Mouse (Mus musculus) stomach, postnatal 0 days (tissue): ENCODE measurements around the gene Smg9. TPM values are rescaled to one million over a fixed set of nuclear protein-coding genes. Genes with fewer than 3 reads are reported as not detected.

Experiments used
- ATAC-seq: fragments of 200-750 bp; cut with Nextera tagmentation; 2 replicates; pipeline ENCODE4 v1.8.0; 2017; ENCODE audit not compliant: low FRiP score, low TSS enrichment
- DNase-seq: peaks from one replicate; pipeline ENCODE4 v3.0.0-alpha.2; 2016; ENCODE audit warnings: low spot score
- H3K27ac ChIP-seq: fragments of 300-500 bp; sonication (generic); replicated peaks from 2 replicates; pipeline ENCODE4 v1.5.1; 2014; ENCODE audit warnings: mild to moderate bottlenecking, control low read depth
- H3K27me3 ChIP-seq: fragments of 300-500 bp; sonication (generic); 2 replicates; pipeline ENCODE4 v1.6.1; 2014; ENCODE audit warnings: low read length; ENCODE audit not compliant: control insufficient read depth, insufficient read depth
- H3K36me3 ChIP-seq: fragments of 300-500 bp; sonication (generic); 2 replicates; pipeline ENCODE4 v1.6.1; 2014; ENCODE audit warnings: low read length, mixed read lengths; ENCODE audit not compliant: control insufficient read depth, insufficient read depth
- H3K4me1 ChIP-seq: fragments of 300-500 bp; sonication (generic); replicated peaks from 2 replicates; pipeline ENCODE4 v1.6.1; 2014; ENCODE audit warnings: antibody characterized with exemption; ENCODE audit not compliant: control insufficient read depth, insufficient read depth
- H3K4me2 ChIP-seq: fragments of 300-500 bp; sonication (generic); replicated peaks from 2 replicates; pipeline ENCODE4 v1.6.1; 2014; ENCODE audit warnings: low read depth, mild to moderate bottlenecking, control low read depth, moderate library complexity
- H3K4me3 ChIP-seq: fragments of 300-500 bp; sonication (generic); 2 replicates; pipeline ENCODE4 v1.5.1; 2014; ENCODE audit warnings: low read depth, low read length, control low read depth
- H3K9ac ChIP-seq: fragments of 300-500 bp; sonication (generic); 2 replicates; pipeline ENCODE4 v1.6.1; 2014; ENCODE audit warnings: mild to moderate bottlenecking, low read length, control low read depth, mixed read lengths
- H3K9me3 ChIP-seq: fragments of 300-500 bp; sonication (generic); 2 replicates; pipeline ENCODE4 v1.6.1; 2016; ENCODE audit warnings: low read length; ENCODE audit not compliant: control insufficient read depth
- CTCF ChIP-seq: IDR thresholded peaks from 2 replicates; pipeline ENCODE4 v1.5.1; 2016; ENCODE audit warnings: antibody characterized with exemption, low read depth, mild to moderate bottlenecking, moderate library complexity
- EP300 ChIP-seq: optimal IDR thresholded peaks from 2 replicates; pipeline ENCODE3; 2016; ENCODE audit warnings: antibody characterized with exemption
- WGBS: fragments of 180-500 bp; shearing (Covaris S2); extraction: QIAGEN DNeasy Blood & Tissue Kit; methylation state at CpG from one replicate; pipeline ENCODE4 v1.1.7; 2014; 5-methylcytosine and 5-hydroxymethylcytosine counted together
- polyA plus RNA-seq: library from polyadenylated mRNA; unstranded; fragments of >200 nt; fragmentation: Nextera tagmentation; extraction: Ambion mirVana; gene quantifications from 2 replicates; pipeline ENCODE4 v1.2.1, GENCODE M21; 2015

Smg9 gene
- polyA plus RNA-seq, 1 experiment from 2014 or later = 14.1 TPM

DNA sequence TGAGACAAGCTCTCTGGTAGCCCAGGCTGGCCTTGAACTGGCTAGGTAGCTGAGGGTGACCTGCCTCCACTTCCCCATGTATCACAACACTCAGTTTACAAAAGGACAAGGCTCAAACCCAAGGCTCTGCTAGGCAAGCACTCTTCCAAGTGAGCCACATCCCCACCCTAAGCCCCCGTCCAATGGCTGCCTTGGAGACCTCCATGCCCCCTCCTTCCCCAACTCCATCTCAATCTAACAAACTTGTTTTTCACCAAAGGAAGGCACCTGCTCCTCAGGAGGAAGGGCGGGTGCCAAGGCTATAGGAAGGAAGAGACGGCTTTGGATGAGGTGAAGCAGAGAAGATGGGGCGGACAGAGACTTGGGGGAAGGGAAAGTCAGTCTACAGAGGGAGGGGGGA is 26.6 kb upstream of the Smg9 start:
- H3K9ac ChIP-seq = no peak overlapping the region
- no peak for ATAC-seq

DNA sequence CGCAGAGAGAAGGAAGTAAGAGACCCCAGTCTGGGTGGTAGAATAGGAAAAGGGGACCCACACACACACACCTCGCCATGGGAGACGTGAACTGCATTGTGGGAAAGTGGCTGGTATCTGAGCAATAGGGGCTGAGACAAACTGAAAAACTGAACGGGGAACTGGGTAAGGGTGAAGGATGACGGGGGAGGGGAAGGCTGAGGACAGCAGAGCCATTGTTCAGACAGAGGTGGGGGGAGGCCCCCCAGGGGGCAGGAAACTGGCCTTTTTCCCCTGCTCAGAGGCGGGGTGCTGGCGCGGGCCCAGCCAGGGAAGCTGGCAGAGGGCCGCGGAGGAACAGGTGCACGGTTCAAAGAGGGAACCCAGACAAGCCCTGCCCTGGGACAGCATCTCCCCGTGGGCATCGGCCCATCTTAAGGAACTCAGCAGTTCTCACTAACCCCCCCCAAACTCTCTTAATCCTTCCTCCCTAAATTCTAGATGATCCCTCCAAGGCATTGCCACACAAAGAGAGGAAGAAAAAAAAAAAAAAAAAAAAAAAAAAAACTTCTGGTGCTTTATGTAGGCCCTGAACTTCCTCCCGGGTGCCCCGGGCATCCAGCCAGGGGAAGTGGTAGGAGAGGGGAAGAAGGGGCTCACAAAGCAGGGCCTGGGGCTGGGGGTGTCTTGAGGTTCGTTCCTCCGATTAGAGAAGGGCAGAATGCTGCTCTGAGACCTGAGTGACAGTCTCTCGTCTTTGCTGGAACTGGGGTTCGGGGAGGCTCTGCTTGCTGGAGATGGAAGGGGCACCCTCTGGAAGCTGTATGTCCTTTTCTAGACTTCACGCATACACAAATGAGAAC is 25.7 kb upstream of the Smg9 start:
- ATAC-seq = 0 out of 2 replicates have a peak, but pooled peaks have one; percentile 6
- Histone ChIP-seq H3K9ac (no peak overlapping the region), H3K27ac (peak overlapping the region; percentile 56), H3K4me1 (peaks cover 9% of the 10 kb centered on the region; the same call in 1 of the 2 replicates), H3K4me3 (no peak overlapping the region), H3K4me2 (0 out of 2 replicates have a peak overlapping the region, but pooled peaks have one; percentile 5), H3K9me3 (no peaks in the 10 kb centered on the region), H3K36me3 (no peaks in the 10 kb centered on the region), H3K27me3 (no peaks in the 10 kb centered on the region)
- TF ChIP-seq EP300 = no peak
- no peak for TF ChIP-seq CTCF
- DNase-seq = peak; percentile 82
- WGBS = 34% methylated on average over 19 of the region's 20 CpGs

More for the DNA sequence above, 26.6 kb upstream of the Smg9 start:
- Histone ChIP-seq H3K4me2 (no peak overlapping the region), H3K27me3 (no peaks in the 10 kb centered on the region), H3K27ac (peak overlapping the region; percentile 25; the same call in 1 of the 2 replicates), H3K9me3 (no peaks in the 10 kb centered on the region), H3K4me3 (no peak overlapping the region), H3K4me1 (peaks cover 9% of the 10 kb centered on the region; the same call in 1 of the 2 replicates), H3K36me3 (no peaks in the 10 kb centered on the region)
- WGBS = 71% methylated on average over 4 of the region's 4 CpGs
- TF ChIP-seq CTCF (no peak), EP300 (no peak)
- DNase-seq = no peak

GRCm38 (mm10) chr7:24376456-24376855 is 23.0 kb upstream of the Smg9 start:
- Histone ChIP-seq H3K4me3 (no peak overlapping the region), H3K4me1 (peaks cover 9% of the 10 kb centered on the region; the same call in 1 of the 2 replicates), H3K27ac (no peak overlapping the region), H3K4me2 (no peak overlapping the region), H3K9me3 (no peaks in the 10 kb centered on the region), H3K27me3 (no peaks in the 10 kb centered on the region), H3K9ac (no peak overlapping the region), H3K36me3 (no peaks in the 10 kb centered on the region)
- ATAC-seq (no peak), DNase-seq (no peak)
- TF ChIP-seq EP300 (no peak), CTCF (no peak)
- 83% methylated on average over 8 of the region's 8 CpGs for WGBS

DNA sequence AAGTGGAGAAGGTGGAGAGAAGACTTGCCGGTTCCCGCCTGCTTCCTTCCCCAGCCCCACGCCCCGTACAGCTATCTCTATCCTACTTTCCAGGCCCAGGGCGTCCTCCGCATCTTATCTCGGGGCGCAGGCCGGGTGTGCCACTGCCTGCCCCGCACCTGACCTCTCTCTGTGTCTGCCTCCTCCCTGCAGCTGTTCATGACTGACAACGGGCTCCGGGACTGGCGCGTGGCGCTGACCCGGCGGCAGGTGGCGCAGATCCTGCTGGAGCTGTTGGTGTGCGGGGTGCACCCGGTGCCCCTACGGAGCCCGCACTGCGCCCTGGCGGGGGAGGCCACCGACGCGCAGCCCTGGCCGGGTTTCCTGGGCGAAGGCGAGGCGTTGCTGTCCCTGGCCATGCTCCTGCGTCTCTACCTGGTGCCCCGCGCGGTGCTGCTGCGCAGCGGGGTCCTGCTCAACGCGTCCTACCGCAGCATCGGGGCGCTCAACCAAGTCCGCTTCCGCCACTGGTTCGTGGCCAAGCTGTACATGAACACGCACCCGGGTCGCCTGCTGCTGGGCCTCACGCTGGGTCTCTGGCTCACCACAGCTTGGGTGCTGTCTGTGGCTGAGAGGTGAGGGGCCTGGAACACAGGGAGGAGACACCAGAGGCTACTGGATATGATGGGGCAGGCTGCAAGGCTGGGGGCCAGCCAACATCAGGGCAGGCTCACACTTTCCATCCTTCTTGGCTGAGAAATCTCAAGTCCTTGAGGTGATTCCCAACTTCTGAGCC is 22.1 kb upstream of the Smg9 start:
- TF ChIP-seq CTCF = peak; percentile 70
- TF ChIP-seq EP300 = no peak
- H3K27ac ChIP-seq = 0 out of 2 replicates have a peak overlapping the region, but pooled peaks have one; percentile 24
- H3K4me3 ChIP-seq = peak overlapping the region; percentile 17; the same call in 1 of the 2 replicates
- ATAC-seq (peak; percentile 91), DNase-seq (peak; percentile 87)
- peak overlapping the region; percentile 50 for H3K9ac ChIP-seq
- H3K9me3 ChIP-seq = no peaks in the 10 kb centered on the region
- no peaks in the 10 kb centered on the region for H3K27me3 ChIP-seq
- WGBS = 10% methylated on average over 47 of the region's 49 CpGs
- H3K4me2 ChIP-seq = peak overlapping the region; percentile 49
- peaks cover 9% of the 10 kb centered on the region; the same call in 1 of the 2 replicates for H3K4me1 ChIP-seq
- no peaks in the 10 kb centered on the region for H3K36me3 ChIP-seq

- DNase-seq = no peak
- TF ChIP-seq EP300 (no peak), CTCF (no peak)
- no peak for ATAC-seq
These were observed 21.2 kb upstream of the Smg9 start for GRCm38 (mm10) chr7:24378049-24378701.

More at GRCm38 (mm10) chr7:24378049-24378701, 21.2 kb upstream of the Smg9 start:
- Histone ChIP-seq H3K27me3 (no peaks in the 10 kb centered on the region), H3K4me1 (peaks cover 6% of the 10 kb centered on the region; the same call in 1 of the 2 replicates), H3K36me3 (no peaks in the 10 kb centered on the region), H3K9ac (no peak overlapping the region), H3K4me2 (no peak overlapping the region), H3K4me3 (no peak overlapping the region), H3K27ac (no peak overlapping the region), H3K9me3 (no peaks in the 10 kb centered on the region)
- 64% methylated on average over 10 of the region's 10 CpGs for WGBS
